Comparison of ENCODE assay signal across 10 mouse cellular contexts in genomic region chr10:94380662-94381392, GRCm38 (mm10).
DNase-seq lines count a peak whose midpoint lies in the region.
"Had no signal": no experiment of that assay in that cellular context is flagged by ENCODE, and none has a peak within 500 bp of the region (broad histone marks: within the 10 kb centered on the region; RNA-seq: fewer than 3 reads in every experiment).

No protein-coding gene starts in this region.

- H3K4me3 ChIP-seq in heart, embryonic 10.5 days: no peak overlapping the region
- H3K4me3 ChIP-seq: lung, embryonic 15.5 days had no signal

- H3K27me3 ChIP-seq in heart, embryonic 10.5 days (ENCODE audit: insufficient read depth, poor library complexity, severe bottlenecking): peaks cover 4% of the 10 kb centered on the region; the same call in 1 of the 2 replicates
- H3K27me3 ChIP-seq: lung, embryonic 15.5 days had no signal

- H3K36me3 ChIP-seq in heart, embryonic 10.5 days: no peaks in the 10 kb centered on the region
- H3K36me3 ChIP-seq: lung, embryonic 15.5 days had no signal

- no peak for DNase-seq in heart, embryonic 10.5 days (ENCODE audit: low spot score)
- no peak for DNase-seq in heart, postnatal 4 days
- DNase-seq in 3134 (ENCODE audit: extremely low read depth, insufficient read length, low spot score): peak; percentile 60
- peak; percentile 17 for DNase-seq in embryo, embryonic 9.5 days (ENCODE audit: extremely low spot score)
- DNase-seq in kidney, postnatal 4 days: peak; percentile 70 to 82
- no peak for DNase-seq in spleen, adult 12 weeks (ENCODE audit: low spot score)
- no peak for DNase-seq in adrenal gland, adult 8-10 months
- no peak for DNase-seq in right cerebral cortex, adult 18-20 months
- DNase-seq: heart, postnatal 36 days had no signal

- H3K9me3 ChIP-seq in heart, embryonic 10.5 days: peaks cover 8% of the 10 kb centered on the region
- H3K9me3 ChIP-seq: lung, embryonic 15.5 days had no signal

- peaks cover 24% of the 10 kb centered on the region for H3K4me1 ChIP-seq in heart, embryonic 10.5 days

- H3K27ac ChIP-seq in heart, embryonic 10.5 days: 0 out of 2 replicates have a peak overlapping the region, but pooled peaks have one; percentile 22
- H3K27ac ChIP-seq: lung, embryonic 15.5 days had no signal

- WGBS in heart, embryonic 10.5 days: 64% methylated on average over 9 of the region's 9 CpGs

Comparison
In these comparisons a context has a peak if more than half of its experiments do, and no peak if none do; other contexts are left out.
1. DNase-seq: peak in 3134 (single experiment), embryo, embryonic 9.5 days (single experiment) and kidney, postnatal 4 days (2 of 2); none in heart, embryonic 10.5 days (single experiment), heart, postnatal 4 days (single experiment), spleen, adult 12 weeks (single experiment), adrenal gland, adult 8-10 months (single experiment) and right cerebral cortex, adult 18-20 months (single experiment).